Mouse (Mus musculus): ENCODE results near the gene Snrnp200. TPM values are rescaled to one million over a fixed set of nuclear protein-coding genes. Genes with fewer than 3 reads are reported as not detected.

Gene Snrnp200
- polyA plus RNA-seq, 1 experiment from 2014 or later: 40.4 TPM

DNA sequence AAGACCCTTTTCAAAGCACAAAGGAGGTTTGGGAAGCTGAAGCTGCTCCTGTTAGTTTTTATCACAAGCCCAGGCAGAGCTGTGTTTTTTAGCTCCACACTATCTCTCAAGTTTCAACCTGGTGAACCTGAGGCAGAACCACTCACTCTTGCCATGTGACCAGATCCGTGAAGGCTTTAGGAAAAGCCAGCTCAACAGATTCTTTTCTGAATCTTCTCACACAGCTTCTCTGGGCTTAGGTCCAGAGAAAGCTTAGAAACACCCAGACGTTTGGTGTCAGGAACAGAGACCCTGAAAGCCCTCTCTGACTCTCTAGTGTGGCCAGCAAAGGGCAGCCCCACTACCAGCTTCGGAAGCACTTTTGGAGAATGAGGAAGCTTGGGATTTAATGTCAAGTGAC lies 43.3 kb downstream of the Snrnp200 start:
- WGBS: 38% methylated on average over 3 of the region's 3 CpGs
- 0 out of 2 replicates have a peak overlapping the region, but pooled peaks have one; percentile 6 for H3K9ac ChIP-seq (ENCODE audit: low read length)
- H3K27ac ChIP-seq (ENCODE audit: low read length): peak overlapping the region; percentile 65

DNA sequence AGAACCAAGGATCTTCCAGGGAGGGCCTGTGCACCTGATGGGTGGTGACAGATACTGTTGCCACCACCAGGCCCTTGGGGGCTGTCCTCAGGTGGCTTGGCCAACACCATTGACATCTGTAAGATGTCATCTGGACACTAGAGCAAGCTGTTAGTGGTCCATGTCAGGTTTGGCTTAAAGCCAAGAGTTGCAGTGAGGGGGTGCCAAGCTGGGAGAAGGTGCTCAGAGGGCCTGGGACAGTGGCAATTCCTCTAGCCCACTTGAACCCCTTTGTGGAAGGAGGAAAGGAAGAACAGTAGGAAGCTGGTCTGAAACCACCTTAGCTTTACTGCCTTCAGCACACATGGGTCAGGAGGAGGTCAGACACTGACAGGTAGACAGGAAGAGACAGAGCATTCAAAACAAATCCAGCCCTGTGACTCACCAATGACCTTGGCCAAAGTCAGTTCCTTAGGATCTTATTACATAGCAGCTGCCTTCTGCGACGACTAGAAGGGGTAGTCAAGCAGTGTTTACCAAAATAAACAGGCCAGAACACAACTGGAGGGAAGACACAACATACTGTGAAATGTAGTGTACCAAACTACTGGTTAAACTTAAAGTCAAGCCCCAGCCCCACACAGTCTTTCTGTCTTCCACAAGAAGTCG lies 43.8 kb downstream of the Snrnp200 start:
- Histone ChIP-seq H3K4me1 (ENCODE audit: control insufficient read depth, insufficient read depth, low read length) (peaks cover 38% of the 10 kb centered on the region), H3K9ac (ENCODE audit: low read length) (no peak overlapping the region)

More for the DNA sequence above, 43.3 kb downstream of the Snrnp200 start:
- H3K4me2 ChIP-seq (ENCODE audit: low read depth, low read length): no peak overlapping the region
- peaks cover 43% of the 10 kb centered on the region for H3K4me1 ChIP-seq (ENCODE audit: control insufficient read depth, insufficient read depth, low read length)
- no peaks in the 10 kb centered on the region for H3K27me3 ChIP-seq (ENCODE audit: control insufficient read depth, insufficient read depth, low read length)
- no peak for ATAC-seq (replicated peaks; ENCODE audit: extremely low read depth, insufficient read depth, low FRiP score)
- H3K36me3 ChIP-seq (ENCODE audit: control insufficient read depth, insufficient read depth): no peaks in the 10 kb centered on the region
- H3K9me3 ChIP-seq (replicated peaks; ENCODE audit: control insufficient read depth, low read length): no peaks in the 10 kb centered on the region
- H3K4me3 ChIP-seq (ENCODE audit: low read length): no peak overlapping the region

GRCm38 (mm10) chr2:127252787-127253186 lies 44.6 kb downstream of the Snrnp200 start:
- WGBS: 76% methylated on average over 5 of the region's 5 CpGs
- ATAC-seq (replicated peaks; ENCODE audit: extremely low read depth, insufficient read depth, low FRiP score): no peak
- Histone ChIP-seq H3K9me3 (replicated peaks; ENCODE audit: control insufficient read depth, low read length) (no peaks in the 10 kb centered on the region), H3K9ac (ENCODE audit: low read length) (no peak overlapping the region), H3K4me3 (ENCODE audit: low read length) (no peak overlapping the region), H3K4me2 (ENCODE audit: low read depth, low read length) (no peak overlapping the region), H3K36me3 (ENCODE audit: control insufficient read depth, insufficient read depth) (peaks cover 9% of the 10 kb centered on the region), H3K27ac (ENCODE audit: low read length) (0 out of 2 replicates have a peak overlapping the region, but pooled peaks have one; percentile 65), H3K27me3 (ENCODE audit: control insufficient read depth, insufficient read depth, low read length) (no peaks in the 10 kb centered on the region), H3K4me1 (ENCODE audit: control insufficient read depth, insufficient read depth, low read length) (peaks cover 37% of the 10 kb centered on the region)

More for the DNA sequence above, 43.8 kb downstream of the Snrnp200 start:
- H3K36me3 ChIP-seq (ENCODE audit: control insufficient read depth, insufficient read depth): peaks cover 1% of the 10 kb centered on the region
- no peak overlapping the region for H3K4me3 ChIP-seq (ENCODE audit: low read length)
- peak overlapping the region; percentile 65 for H3K27ac ChIP-seq (ENCODE audit: low read length)
- 42% methylated on average over 3 of the region's 3 CpGs for WGBS
- H3K9me3 ChIP-seq (replicated peaks; ENCODE audit: control insufficient read depth, low read length): no peaks in the 10 kb centered on the region
- H3K4me2 ChIP-seq (ENCODE audit: low read depth, low read length): no peak overlapping the region
- no peaks in the 10 kb centered on the region for H3K27me3 ChIP-seq (ENCODE audit: control insufficient read depth, insufficient read depth, low read length)
- ATAC-seq (replicated peaks; ENCODE audit: extremely low read depth, insufficient read depth, low FRiP score): no peak

- H3K4me3 ChIP-seq (ENCODE audit: low read length): no peak overlapping the region
- no peaks in the 10 kb centered on the region for H3K9me3 ChIP-seq (replicated peaks; ENCODE audit: control insufficient read depth, low read length)
- peaks cover 22% of the 10 kb centered on the region for H3K36me3 ChIP-seq (ENCODE audit: control insufficient read depth, insufficient read depth)
- no peaks in the 10 kb centered on the region for H3K27me3 ChIP-seq (ENCODE audit: control insufficient read depth, insufficient read depth, low read length)
- ATAC-seq (replicated peaks; ENCODE audit: extremely low read depth, insufficient read depth, low FRiP score): no peak
- WGBS: 78% methylated on average over 3 of the region's 3 CpGs
- H3K4me2 ChIP-seq (ENCODE audit: low read depth, low read length): no peak overlapping the region
- peaks cover 27% of the 10 kb centered on the region for H3K4me1 ChIP-seq (ENCODE audit: control insufficient read depth, insufficient read depth, low read length)
- no peak overlapping the region for H3K9ac ChIP-seq (ENCODE audit: low read length)
- no peak overlapping the region for H3K27ac ChIP-seq (ENCODE audit: low read length)
Observed at GRCm38 (mm10) chr2:127254604-127255134, 46.5 kb downstream of the Snrnp200 start.

- H3K36me3 ChIP-seq (ENCODE audit: control insufficient read depth, insufficient read depth): peaks cover 25% of the 10 kb centered on the region
- no peak overlapping the region for H3K27ac ChIP-seq (ENCODE audit: low read length)
- no peaks in the 10 kb centered on the region for H3K9me3 ChIP-seq (replicated peaks; ENCODE audit: control insufficient read depth, low read length)
- H3K27me3 ChIP-seq (ENCODE audit: control insufficient read depth, insufficient read depth, low read length): no peaks in the 10 kb centered on the region
- 78% methylated on average over 6 of the region's 6 CpGs for WGBS
- ATAC-seq (replicated peaks; ENCODE audit: extremely low read depth, insufficient read depth, low FRiP score): no peak
- H3K4me3 ChIP-seq (ENCODE audit: low read length): no peak overlapping the region
- no peak overlapping the region for H3K9ac ChIP-seq (ENCODE audit: low read length)
- H3K4me2 ChIP-seq (ENCODE audit: low read depth, low read length): no peak overlapping the region
- peaks cover 24% of the 10 kb centered on the region for H3K4me1 ChIP-seq (ENCODE audit: control insufficient read depth, insufficient read depth, low read length)
Observed at GRCm38 (mm10) chr2:127255294-127255693, 47.1 kb downstream of the Snrnp200 start.

DNA sequence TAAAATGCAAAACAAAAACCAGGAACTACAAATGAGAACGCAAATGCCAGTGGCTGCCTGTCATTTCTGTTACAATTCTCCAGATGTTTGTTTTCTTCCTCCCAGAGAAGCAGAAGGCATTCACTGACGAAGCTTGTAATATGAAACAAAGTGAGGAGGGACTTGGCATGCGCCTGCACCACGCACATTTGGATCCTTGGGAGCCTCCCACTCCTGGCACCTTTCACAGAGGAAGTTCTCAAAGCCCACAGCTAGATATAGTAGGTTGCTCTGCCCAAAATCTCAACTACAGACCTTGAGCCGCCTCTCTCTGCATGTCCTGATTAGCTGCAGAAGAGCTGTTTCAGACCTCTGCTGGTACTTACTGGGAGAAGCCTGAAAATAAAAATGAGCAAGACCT lies 51.2 kb downstream of the Snrnp200 start:
- Histone ChIP-seq H3K4me3 (ENCODE audit: low read length) (no peak overlapping the region), H3K27ac (ENCODE audit: low read length) (no peak overlapping the region), H3K4me2 (ENCODE audit: low read depth, low read length) (no peak overlapping the region), H3K27me3 (ENCODE audit: control insufficient read depth, insufficient read depth, low read length) (no peaks in the 10 kb centered on the region), H3K4me1 (ENCODE audit: control insufficient read depth, insufficient read depth, low read length) (peaks cover 4% of the 10 kb centered on the region; the same call in 1 of the 2 replicates), H3K9ac (ENCODE audit: low read length) (no peak overlapping the region), H3K9me3 (replicated peaks; ENCODE audit: control insufficient read depth, low read length) (no peaks in the 10 kb centered on the region), H3K36me3 (ENCODE audit: control insufficient read depth, insufficient read depth) (peaks cover 25% of the 10 kb centered on the region)
- 75% methylated on average over 5 of the region's 5 CpGs for WGBS
- no peak for ATAC-seq (replicated peaks; ENCODE audit: extremely low read depth, insufficient read depth, low FRiP score)

DNA sequence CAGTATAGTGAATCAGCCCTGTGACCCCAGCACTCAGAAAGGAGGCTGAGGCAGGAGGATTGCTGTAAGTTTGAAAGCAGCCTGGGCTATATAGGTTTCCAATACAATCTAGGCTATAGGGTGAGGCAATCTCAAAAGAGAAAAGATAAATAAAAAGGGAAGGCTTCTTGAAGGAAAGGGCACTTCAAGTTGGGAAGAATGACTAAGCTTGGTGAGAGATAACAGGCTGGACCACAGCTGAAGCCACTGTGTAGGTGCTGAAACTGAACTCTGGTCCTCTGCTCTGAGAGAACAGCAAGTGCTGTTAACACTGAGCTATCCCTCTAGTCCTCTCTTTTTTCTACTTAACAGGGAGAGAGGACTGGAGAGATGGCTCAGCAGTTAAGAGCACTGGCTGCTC lies 54.3 kb downstream of the Snrnp200 start:
- Histone ChIP-seq H3K9ac (ENCODE audit: low read length) (no peak overlapping the region), H3K27me3 (ENCODE audit: control insufficient read depth, insufficient read depth, low read length) (no peaks in the 10 kb centered on the region), H3K9me3 (replicated peaks; ENCODE audit: control insufficient read depth, low read length) (no peaks in the 10 kb centered on the region), H3K36me3 (ENCODE audit: control insufficient read depth, insufficient read depth) (peaks cover 19% of the 10 kb centered on the region; the same call in 1 of the 2 replicates), H3K27ac (ENCODE audit: low read length) (no peak overlapping the region), H3K4me1 (ENCODE audit: control insufficient read depth, insufficient read depth, low read length) (peaks cover 4% of the 10 kb centered on the region; the same call in 1 of the 2 replicates), H3K4me2 (ENCODE audit: low read depth, low read length) (no peak overlapping the region), H3K4me3 (ENCODE audit: low read length) (no peak overlapping the region)
- no peak for ATAC-seq (replicated peaks; ENCODE audit: extremely low read depth, insufficient read depth, low FRiP score)

DNA sequence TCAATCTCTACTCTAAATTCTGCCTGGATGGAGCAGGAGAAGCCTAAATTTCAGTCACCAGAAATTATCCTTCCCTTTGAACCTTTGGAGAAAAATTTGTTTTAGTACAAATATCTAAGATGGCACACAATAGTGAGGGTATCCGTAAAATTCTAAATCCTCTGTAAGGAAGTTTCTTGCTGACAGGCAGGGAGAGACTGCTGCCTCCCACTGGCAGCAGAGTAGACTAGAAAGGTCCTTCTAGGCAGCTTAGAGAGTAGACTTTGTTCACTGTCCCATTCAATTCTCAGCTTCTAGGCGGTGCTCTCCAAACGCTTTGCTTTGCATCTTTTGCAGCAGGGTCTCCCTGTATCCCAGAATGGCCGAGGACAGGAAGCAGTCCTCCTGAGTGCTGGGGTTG lies 59.7 kb downstream of the Snrnp200 start:
- H3K4me2 ChIP-seq (ENCODE audit: low read depth, low read length): no peak overlapping the region
- no peaks in the 10 kb centered on the region for H3K36me3 ChIP-seq (ENCODE audit: control insufficient read depth, insufficient read depth)
- H3K27ac ChIP-seq (ENCODE audit: low read length): no peak overlapping the region
- no peaks in the 10 kb centered on the region for H3K9me3 ChIP-seq (replicated peaks; ENCODE audit: control insufficient read depth, low read length)
- WGBS: 43% methylated on average over 4 of the region's 4 CpGs
- no peaks in the 10 kb centered on the region for H3K27me3 ChIP-seq (ENCODE audit: control insufficient read depth, insufficient read depth, low read length)
- ATAC-seq (replicated peaks; ENCODE audit: extremely low read depth, insufficient read depth, low FRiP score): no peak
- peaks cover 12% of the 10 kb centered on the region for H3K4me1 ChIP-seq (ENCODE audit: control insufficient read depth, insufficient read depth, low read length)
- H3K4me3 ChIP-seq (ENCODE audit: low read length): no peak overlapping the region
- H3K9ac ChIP-seq (ENCODE audit: low read length): no peak overlapping the region

DNA sequence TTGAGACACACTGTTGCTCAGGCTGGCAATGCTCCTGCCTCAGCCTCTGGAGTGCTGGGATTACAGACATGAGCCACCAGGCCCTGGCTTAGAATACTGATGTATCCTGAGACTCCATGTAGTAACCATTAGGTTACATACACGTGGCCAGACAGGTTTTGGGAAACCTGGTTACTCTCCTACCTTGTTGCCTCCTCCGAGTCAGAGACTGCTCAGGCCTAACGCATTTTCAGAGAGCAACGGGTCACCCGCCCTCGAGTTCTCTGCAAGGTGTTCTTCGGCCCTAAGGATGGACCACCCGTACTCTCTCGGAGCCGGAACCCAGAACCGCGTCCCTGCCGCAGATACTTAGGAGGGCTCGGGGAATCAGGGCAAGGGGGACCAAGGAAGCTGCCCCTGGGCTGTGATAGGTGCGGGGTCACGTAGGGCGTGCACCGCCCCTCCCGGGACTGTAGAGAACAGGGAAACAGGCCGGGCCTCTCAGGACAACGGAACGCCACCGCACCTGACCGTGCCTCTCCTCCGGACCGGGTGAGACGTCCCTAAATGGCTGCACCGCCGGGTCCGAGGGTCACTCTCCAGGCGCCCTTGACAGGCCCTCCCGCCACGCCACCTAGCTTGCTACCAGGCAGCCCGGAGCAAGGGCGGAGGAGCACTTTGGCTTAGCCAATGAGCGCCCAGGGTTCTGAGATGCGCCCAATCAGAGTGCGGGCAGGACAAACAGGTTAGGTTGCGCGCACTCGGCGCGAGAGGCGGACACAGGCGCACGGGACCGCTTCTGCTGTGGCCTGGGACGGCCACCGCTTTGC lies 61.5 kb downstream of the Snrnp200 start, which contains the start of gene Stard7:
TSS of gene Stard7 (plus strand) at position 728 of the 809 bp plus-strand sequence.
- H3K4me3 ChIP-seq (ENCODE audit: low read length): peak within 1 kb of the TSS; percentile 96
- peak within 1 kb of the TSS; percentile 99 for H3K9ac ChIP-seq (ENCODE audit: low read length)
- peak; percentile 98 for ATAC-seq (replicated peaks; ENCODE audit: extremely low read depth, insufficient read depth, low FRiP score)
- no peaks in the 10 kb centered on the region for H3K9me3 ChIP-seq (replicated peaks; ENCODE audit: control insufficient read depth, low read length)
- H3K4me1 ChIP-seq (ENCODE audit: control insufficient read depth, insufficient read depth, low read length): peaks cover 22% of the 10 kb centered on the region
- no peaks in the 10 kb centered on the region for H3K27me3 ChIP-seq (ENCODE audit: control insufficient read depth, insufficient read depth, low read length)
- H3K36me3 ChIP-seq (ENCODE audit: control insufficient read depth, insufficient read depth): no peaks in the 10 kb centered on the region
- WGBS: under 1% methylated on average over 49 of the region's 49 CpGs
- peak within 1 kb of the TSS; percentile 70 for H3K4me2 ChIP-seq (ENCODE audit: low read depth, low read length)
- peak within 1 kb of the TSS; percentile 100 for H3K27ac ChIP-seq (ENCODE audit: low read length)

Measured in heart, embryonic 16.5 days (tissue).